Mouse (Mus musculus) liver, adult 2 months (tissue): Measurements from ENCODE around the gene Efhc1. TPM values are rescaled to one million over a fixed set of nuclear protein-coding genes. Genes with fewer than 3 reads are reported as not detected.

ENCODE experiments used
- DNase-seq: peaks from one replicate; pipeline ENCODE4 v3.0.0-alpha.2; 2011; ENCODE audit warnings: low read depth, low spot score; ENCODE audit errors: extremely low read depth
- H3K27ac ChIP-seq: fragments of 200-500 bp; replicated peaks from 2 replicates; pipeline ENCODE4 v1.5.1; 2012; ENCODE audit warnings: low read depth, mild to moderate bottlenecking, control low read depth, inconsistent platforms, low read length; ENCODE audit not compliant: insufficient read depth
- H3K27me3 ChIP-seq: fragments of 200-500 bp; 2 replicates; pipeline ENCODE4 v1.6.1; 2012; ENCODE audit warnings: mild to moderate bottlenecking, moderate library complexity, low read length, inconsistent platforms; ENCODE audit not compliant: control insufficient read depth, insufficient read depth
- H3K36me3 ChIP-seq: fragments of 200-500 bp; 2 replicates; pipeline ENCODE4 v1.6.1; 2012; ENCODE audit warnings: low read length, inconsistent platforms; ENCODE audit not compliant: control insufficient read depth, insufficient read depth
- H3K4me1 ChIP-seq: fragments of 200-500 bp; 2 replicates; pipeline ENCODE4 v1.6.1; 2011; ENCODE audit warnings: low read length; ENCODE audit not compliant: control insufficient read depth, insufficient read depth
- H3K4me3 ChIP-seq: fragments of 200-500 bp; 2 replicates; pipeline ENCODE4 v1.5.1; 2011; ENCODE audit warnings: low read depth, mild to moderate bottlenecking, control low read depth, low read length, moderate library complexity; ENCODE audit not compliant: insufficient read depth
- H3K79me2 ChIP-seq: fragments of 200-500 bp; 2 replicates; pipeline ENCODE4 v1.6.1; 2012; ENCODE audit warnings: inconsistent platforms, mild to moderate bottlenecking, low read length, moderate library complexity; ENCODE audit not compliant: control insufficient read depth, insufficient read depth
- H3K9ac ChIP-seq: fragments of 200-500 bp; 2 replicates; pipeline ENCODE4 v1.6.1; 2012; ENCODE audit warnings: low read depth, mild to moderate bottlenecking, control low read depth, inconsistent platforms, low read length
- CTCF ChIP-seq: fragments of 200-500 bp; IDR thresholded peaks from 2 replicates; pipeline ENCODE4 v1.5.1; 2011; ENCODE audit warnings: low read depth, low read length, control low read depth
- POLR2A ChIP-seq: fragments of 200-500 bp; IDR thresholded peaks from 2 replicates; pipeline ENCODE4 v1.6.1; 2011; ENCODE audit warnings: low read length, control low read depth; ENCODE audit not compliant: insufficient read depth; ENCODE audit errors: extremely low read depth
- WGBS: fragments of 180-500 bp; shearing (Covaris S2); methylation state at CpG from one replicate; pipeline ENCODE4 v1.1.7; 2018; 5-methylcytosine and 5-hydroxymethylcytosine counted together
- polyA plus RNA-seq: library from polyadenylated mRNA; depleted of rRNA; stranded (reverse); fragments of >200 nt; gene quantifications from 2 replicates; pipeline ENCODE4 v1.2.3, GENCODE M21; 2012; rRNA removed
- total RNA-seq: library from RNA; depleted of rRNA; stranded (reverse); fragments of >200 nt; gene quantifications from 2 replicates; pipeline ENCODE4 v1.2.3, GENCODE M21; 2014; rRNA removed

The Efhc1 gene
- total and polyA plus RNA-seq, 2 experiments, result 0.07 to 0.09 TPM

GRCm38 (mm10) chr1:21033792-21034119, 82.3 kb downstream of the Efhc1 start:
- H3K36me3 ChIP-seq, result peaks cover 3% of the 10 kb centered on the region; the same call in 1 of the 2 replicates
- H3K27ac ChIP-seq, result no peak overlapping the region
- H3K27me3 ChIP-seq, result no peaks in the 10 kb centered on the region
- DNase-seq, result no peak
- H3K79me2 ChIP-seq, result no peaks in the 10 kb centered on the region
- no peak overlapping the region for H3K4me3 ChIP-seq
- TF ChIP-seq CTCF (no peak), POLR2A (no peak)
- H3K9ac ChIP-seq, result no peak overlapping the region
- peaks cover 2% of the 10 kb centered on the region; the same call in 1 of the 2 replicates for H3K4me1 ChIP-seq

- peaks cover 3% of the 10 kb centered on the region; the same call in 1 of the 2 replicates for H3K36me3 ChIP-seq
- no peak for TF ChIP-seq CTCF
- TF ChIP-seq POLR2A, result no peak
- H3K79me2 ChIP-seq, result no peaks in the 10 kb centered on the region
- peaks cover 2% of the 10 kb centered on the region; the same call in 1 of the 2 replicates for H3K4me1 ChIP-seq
- 84% methylated on average over 6 of the region's 6 CpGs for WGBS
- no peak overlapping the region for H3K9ac ChIP-seq
- no peak overlapping the region for H3K27ac ChIP-seq
- no peaks in the 10 kb centered on the region for H3K27me3 ChIP-seq
- no peak for DNase-seq
- no peak overlapping the region for H3K4me3 ChIP-seq
These were observed 84.5 kb downstream of the Efhc1 start for GRCm38 (mm10) chr1:21035878-21036277.

GRCm38 (mm10) chr1:21037881-21038601, 86.6 kb downstream of the Efhc1 start:
- Histone ChIP-seq H3K79me2 (no peaks in the 10 kb centered on the region), H3K27me3 (no peaks in the 10 kb centered on the region), H3K9ac (no peak overlapping the region), H3K4me1 (peaks cover 2% of the 10 kb centered on the region; the same call in 1 of the 2 replicates), H3K4me3 (no peak overlapping the region), H3K27ac (no peak overlapping the region), H3K36me3 (peaks cover 3% of the 10 kb centered on the region; the same call in 1 of the 2 replicates)
- TF ChIP-seq POLR2A, result no peak
- TF ChIP-seq CTCF, result no peak
- WGBS, result 49% methylated on average over 6 of the region's 6 CpGs
- peak; percentile 68 for DNase-seq

GRCm38 (mm10) chr1:21039564-21039963, 88.1 kb downstream of the Efhc1 start:
- Histone ChIP-seq H3K9ac (no peak overlapping the region), H3K27ac (no peak overlapping the region), H3K4me1 (peaks cover 2% of the 10 kb centered on the region; the same call in 1 of the 2 replicates), H3K4me3 (no peak overlapping the region), H3K36me3 (peaks cover 3% of the 10 kb centered on the region; the same call in 1 of the 2 replicates), H3K27me3 (no peaks in the 10 kb centered on the region), H3K79me2 (no peaks in the 10 kb centered on the region)
- TF ChIP-seq POLR2A (no peak), CTCF (no peak)
- DNase-seq, result no peak
- 95% methylated on average over 3 of the region's 3 CpGs for WGBS

- 84% methylated on average over 7 of the region's 7 CpGs for WGBS
- Histone ChIP-seq H3K9ac (no peak overlapping the region), H3K4me1 (peaks cover 2% of the 10 kb centered on the region; the same call in 1 of the 2 replicates), H3K4me3 (no peak overlapping the region), H3K27ac (no peak overlapping the region), H3K27me3 (no peaks in the 10 kb centered on the region), H3K36me3 (peaks cover 1% of the 10 kb centered on the region; the same call in 1 of the 2 replicates), H3K79me2 (no peaks in the 10 kb centered on the region)
- TF ChIP-seq CTCF, result no peak
- DNase-seq, result peak; percentile 35
These were observed 88.7 kb downstream of the Efhc1 start for GRCm38 (mm10) chr1:21040173-21040572.

Other genes with a start within 250 kb of the Efhc1 start
- not detected in 2 replicates for gene Il17a, start 220.7 kb upstream of the Efhc1 start, total RNA-seq
- not detected in 2 replicates for gene Il17a, start 220.7 kb upstream of the Efhc1 start, polyA plus RNA-seq
- not detected in 2 replicates for gene Il17f, start 161.0 kb upstream of the Efhc1 start, total RNA-seq
- not detected in 2 replicates for gene Il17f, start 161.0 kb upstream of the Efhc1 start, polyA plus RNA-seq
- 4.4 and 8.0 TPM in 2 replicates for gene Mcm3, start 131.3 kb upstream of the Efhc1 start, total RNA-seq
- 1.9 and 3.2 TPM in 2 replicates for gene Mcm3, start 131.3 kb upstream of the Efhc1 start, polyA plus RNA-seq
- gene Paqr8, start 61.0 kb upstream of the Efhc1 start, total RNA-seq, result 0.28 and 0.47 TPM in 2 replicates
- gene Paqr8, start 61.0 kb upstream of the Efhc1 start, polyA plus RNA-seq, result 1.0 and 1.1 TPM in 2 replicates
- 2.5 and 2.8 TPM in 2 replicates for gene Tram2, start 127.6 kb downstream of the Efhc1 start, total RNA-seq
- gene Tram2, start 127.6 kb downstream of the Efhc1 start, polyA plus RNA-seq, result 4.1 and 4.3 TPM in 2 replicates